Mouse (Mus musculus): ENCODE results near the gene Kcnq1.

DNA sequence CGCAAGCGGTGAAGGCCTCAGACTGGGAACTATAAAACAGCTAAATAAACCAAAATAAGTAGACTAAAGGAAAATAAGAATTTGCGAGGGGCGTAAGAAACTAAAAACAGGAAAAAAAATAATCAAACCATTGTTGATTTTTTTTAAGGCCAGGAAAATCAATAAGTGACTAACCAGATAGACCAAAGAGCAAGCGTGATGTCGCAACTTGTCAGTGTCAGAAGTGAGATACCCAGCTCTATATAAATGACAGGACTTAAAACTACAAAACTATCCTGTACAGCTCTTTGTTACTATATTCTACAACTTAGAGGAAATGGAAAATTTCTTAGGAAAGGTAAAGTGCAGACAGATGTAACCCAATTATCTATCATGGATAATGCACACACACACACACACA is 97.7 kb downstream of the Kcnq1 start:
- TF ChIP-seq CTCF (IDR thresholded peaks at IDR 0.05; ENCODE audit: extremely low read depth, insufficient read depth, low read length) (no peak), POLR2A (IDR thresholded peaks at IDR 0.05; ENCODE audit: extremely low read depth, insufficient read depth, low read length) (no peak)
